Mouse (Mus musculus) limb, embryonic 13.5 days (tissue): Measurements from ENCODE around the gene Tcte2. TPM values are rescaled to one million over a fixed set of nuclear protein-coding genes. Genes with fewer than 3 reads are reported as not detected.
"Not testable (repeated sequence)": the region's sequence is repeated elsewhere in the genome, so short reads cannot be mapped to it uniquely, and the experiment has no call there.

Experiments used
- ATAC-seq: fragments of 200-750 bp; cut with Nextera tagmentation; 2 replicates; pipeline ENCODE4 v1.8.0; 2017; ENCODE audit warnings: low read depth, moderate number of reproducible peaks, moderate TSS enrichment; ENCODE audit not compliant: low FRiP score
- H3K27ac ChIP-seq: fragments of 300-500 bp; sonication (generic); 2 replicates; pipeline ENCODE4 v1.5.1; 2015; ENCODE audit warnings: inconsistent platforms, mild to moderate bottlenecking, moderate library complexity
- H3K27me3 ChIP-seq: fragments of 300-500 bp; sonication (generic); 2 replicates; pipeline ENCODE4 v1.6.1; 2015; ENCODE audit warnings: mild to moderate bottlenecking, inconsistent platforms
- H3K36me3 ChIP-seq: fragments of 300-500 bp; sonication (generic); 2 replicates; pipeline ENCODE4 v1.6.1; 2015; ENCODE audit warnings: inconsistent platforms, mild to moderate bottlenecking, moderate library complexity
- H3K4me1 ChIP-seq: fragments of 300-500 bp; sonication (generic); 2 replicates; pipeline ENCODE4 v1.6.1; 2015; ENCODE audit warnings: inconsistent platforms
- H3K4me2 ChIP-seq: fragments of 300-500 bp; sonication (generic); replicated peaks from 2 replicates; pipeline ENCODE4 v1.6.1; 2015; ENCODE audit warnings: inconsistent platforms, mild to moderate bottlenecking, moderate library complexity
- H3K4me3 ChIP-seq: fragments of 300-500 bp; sonication (generic); 2 replicates; pipeline ENCODE4 v1.5.1; 2015; ENCODE audit warnings: moderate library complexity, mild to moderate bottlenecking, inconsistent platforms
- H3K9ac ChIP-seq: fragments of 300-500 bp; sonication (generic); 2 replicates; pipeline ENCODE4 v1.6.1; 2015; ENCODE audit warnings: mild to moderate bottlenecking, inconsistent platforms
- H3K9me3 ChIP-seq: fragments of 300-500 bp; sonication (generic); 2 replicates; pipeline ENCODE4 v1.6.1; 2016; ENCODE audit warnings: inconsistent platforms
- WGBS: fragments of 180-500 bp; shearing (Covaris S2); methylation state at CpG from one replicate; pipeline ENCODE4 v1.1.7; 2015; 5-methylcytosine and 5-hydroxymethylcytosine counted together
- polyA plus RNA-seq: library from polyadenylated mRNA; unstranded; fragments of >200 nt; fragmentation: Nextera tagmentation; extraction: Ambion mirVana; gene quantifications from 2 replicates; pipeline ENCODE4 v1.2.1, GENCODE M21; 2015

Tcte2 gene
- polyA plus RNA-seq, result 5.4 and 5.6 TPM in 2 replicates

DNA sequence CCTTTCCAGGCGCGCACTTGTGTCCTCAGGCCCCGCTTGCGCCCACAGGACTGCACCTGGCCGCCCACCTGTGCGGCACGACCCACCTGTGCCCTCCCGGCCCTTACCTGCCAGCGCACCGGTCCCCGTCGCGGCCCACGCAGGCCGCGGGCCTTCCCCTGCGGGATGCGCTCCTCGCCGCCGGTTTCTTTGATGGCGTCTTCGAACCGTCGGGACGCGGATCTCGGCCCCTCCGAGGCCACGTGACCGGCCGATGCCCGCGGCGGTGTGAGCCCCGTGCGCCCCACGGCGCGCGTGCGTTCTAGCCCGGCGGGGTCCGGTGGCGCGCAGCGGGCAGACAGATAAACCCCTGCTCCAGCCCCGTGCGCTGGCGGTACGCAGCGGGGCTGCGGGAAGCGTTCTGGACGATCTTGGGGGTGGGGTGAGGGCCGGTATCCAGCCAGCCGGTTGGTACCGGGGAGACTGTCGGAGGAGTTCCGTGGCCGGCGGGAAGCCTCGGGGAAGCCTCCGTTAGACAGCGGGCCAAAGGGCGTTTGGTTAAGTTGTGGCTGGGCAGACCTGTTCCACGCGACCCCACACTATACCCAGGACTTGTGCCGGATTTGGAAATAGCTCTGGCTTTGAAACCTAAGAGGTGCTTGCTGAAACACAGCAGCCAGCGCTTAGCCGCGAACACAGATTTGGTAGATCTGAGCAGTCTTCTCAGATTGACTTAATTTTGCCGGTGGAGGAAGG lies at the start of gene Tcte2:
Gene Tcte2 (minus strand): TSS at position 647 of the 735 bp plus-strand sequence.
- Histone ChIP-seq H3K9ac (peak within 1 kb of the TSS; percentile 83), H3K27me3 (no peaks in the 10 kb centered on the region)

GRCm38 (mm10) chr17:13806016-13806415 lies 44.4 kb upstream of the Tcte2 start:
- Histone ChIP-seq H3K4me1 (peaks cover 3% of the 10 kb centered on the region; the same call in 1 of the 2 replicates), H3K36me3 (peaks cover 27% of the 10 kb centered on the region), H3K4me3 (no peak overlapping the region), H3K9ac (no peak overlapping the region), H3K9me3 (no peaks in the 10 kb centered on the region), H3K4me2 (no peak overlapping the region), H3K27ac (no peak overlapping the region), H3K27me3 (no peaks in the 10 kb centered on the region)
- 88% methylated on average over 1 of the region's 1 CpGs for WGBS
- no peak for ATAC-seq

More for the DNA sequence above, at the start of gene Tcte2:
- H3K9me3 ChIP-seq, result no peaks in the 10 kb centered on the region
- H3K4me3 ChIP-seq, result peak within 1 kb of the TSS; percentile 89
- H3K4me2 ChIP-seq, result peak within 1 kb of the TSS; percentile 100
- ATAC-seq, result peak; percentile 6; the same call in 1 of the 2 replicates
- no peaks in the 10 kb centered on the region for H3K36me3 ChIP-seq
- H3K27ac ChIP-seq, result 0 out of 2 replicates have a peak within 1 kb of the TSS, but pooled peaks have one; percentile 48
- under 1% methylated on average over 73 of the region's 74 CpGs for WGBS
- H3K4me1 ChIP-seq, result peaks cover 4% of the 10 kb centered on the region

GRCm38 (mm10) chr17:13802836-13803408 lies 41.3 kb upstream of the Tcte2 start:
- Histone ChIP-seq H3K9me3 (no peaks in the 10 kb centered on the region), H3K9ac (no peak overlapping the region), H3K27ac (no peak overlapping the region), H3K4me1 (peaks cover 7% of the 10 kb centered on the region), H3K4me2 (no peak overlapping the region), H3K36me3 (peaks cover 17% of the 10 kb centered on the region), H3K4me3 (no peak overlapping the region), H3K27me3 (no peaks in the 10 kb centered on the region)
- 77% methylated on average over 2 of the region's 2 CpGs for WGBS
- ATAC-seq, result no peak

- Histone ChIP-seq H3K4me1 (peaks cover 6% of the 10 kb centered on the region), H3K4me3 (no peak overlapping the region), H3K9me3 (no peaks in the 10 kb centered on the region), H3K9ac (no peak overlapping the region), H3K4me2 (no peak overlapping the region), H3K27ac (no peak overlapping the region), H3K27me3 (no peaks in the 10 kb centered on the region), H3K36me3 (no peaks in the 10 kb centered on the region)
- ATAC-seq, result no peak
- 80% methylated on average over 1 of the region's 1 CpGs for WGBS
Observed at GRCm38 (mm10) chr17:13797691-13798090, 36.1 kb upstream of the Tcte2 start.

DNA sequence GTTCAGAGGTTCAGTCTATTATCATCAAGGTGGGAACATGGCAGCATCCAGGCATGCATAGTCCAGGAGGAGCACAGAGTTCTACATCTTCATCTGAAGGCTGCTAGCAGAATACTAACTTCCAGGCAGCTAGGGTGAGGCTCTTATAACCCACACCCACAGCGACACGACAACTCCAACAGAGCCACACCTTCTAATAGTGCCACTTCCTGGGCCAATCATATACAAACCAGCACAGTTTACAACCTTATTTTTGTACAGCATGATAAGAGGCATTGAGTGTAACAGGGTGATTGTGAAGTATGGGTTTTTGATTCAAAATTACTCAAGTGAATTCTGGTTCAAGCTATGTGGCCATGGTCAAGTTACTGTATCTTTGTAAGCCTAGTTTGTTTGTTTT lies 28.4 kb upstream of the Tcte2 start:
- not testable (repeated sequence) for H3K9ac ChIP-seq, H3K27ac ChIP-seq, ATAC-seq, H3K4me3 ChIP-seq, H3K9me3 ChIP-seq, H3K4me1 ChIP-seq, H3K4me2 ChIP-seq, H3K27me3 ChIP-seq, H3K36me3 ChIP-seq
- WGBS, result 88% methylated on average over 2 of the region's 2 CpGs

DNA sequence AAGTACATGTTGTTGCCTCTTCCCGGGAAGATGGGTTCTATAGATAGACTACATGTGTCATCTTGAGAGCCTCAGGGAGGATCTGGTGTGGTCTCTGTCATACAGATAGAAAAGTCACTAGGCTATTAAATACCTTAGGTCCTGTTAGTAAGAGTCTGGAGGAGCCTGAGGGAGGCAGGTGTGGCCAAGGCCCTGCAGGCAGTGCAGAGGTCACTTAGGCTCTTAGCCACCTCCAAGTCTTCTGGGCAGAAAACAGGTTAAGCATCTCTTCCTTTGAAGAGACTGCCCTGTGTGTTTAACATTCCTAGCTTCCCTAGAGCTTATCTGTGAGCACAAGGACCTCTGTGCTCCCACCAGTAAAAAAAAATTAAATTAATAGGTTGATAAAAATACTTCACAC lies 21.8 kb upstream of the Tcte2 start:
- Histone ChIP-seq H3K9me3 (peaks cover 4% of the 10 kb centered on the region), H3K4me3 (no peak overlapping the region), H3K9ac (no peak overlapping the region), H3K4me1 (no peaks in the 10 kb centered on the region), H3K36me3 (no peaks in the 10 kb centered on the region), H3K4me2 (no peak overlapping the region), H3K27me3 (no peaks in the 10 kb centered on the region), H3K27ac (no peak overlapping the region)
- WGBS, result 68% methylated on average over 1 of the region's 1 CpGs
- ATAC-seq, result no peak

DNA sequence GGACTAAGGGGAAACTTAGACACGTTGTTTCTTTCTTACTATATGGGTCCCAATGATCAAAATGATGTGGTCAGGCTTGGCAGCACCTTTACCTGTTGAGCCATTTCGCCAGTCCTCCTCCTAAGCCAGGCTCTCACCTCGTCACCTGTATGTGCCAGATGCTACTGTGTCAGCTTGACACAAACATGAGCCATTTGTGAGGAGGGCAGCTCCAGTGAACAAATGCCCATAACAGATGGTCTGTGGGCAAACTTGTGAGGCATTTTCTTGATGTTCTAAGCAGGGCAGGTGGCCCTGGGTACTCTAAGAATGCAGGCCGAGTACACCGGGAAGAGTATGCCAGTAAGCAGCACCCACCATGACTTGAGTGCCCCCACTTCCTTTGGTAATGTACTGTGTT lies 20.3 kb upstream of the Tcte2 start:
- H3K9me3 ChIP-seq, result peaks cover 6% of the 10 kb centered on the region
- H3K36me3 ChIP-seq, result no peaks in the 10 kb centered on the region
- WGBS, result 92% methylated on average over 5 of the region's 5 CpGs
- H3K9ac ChIP-seq, result no peak overlapping the region
- H3K4me2 ChIP-seq, result no peak overlapping the region
- no peak overlapping the region for H3K27ac ChIP-seq
- ATAC-seq, result no peak
- H3K4me3 ChIP-seq, result no peak overlapping the region
- no peaks in the 10 kb centered on the region for H3K27me3 ChIP-seq
- no peaks in the 10 kb centered on the region for H3K4me1 ChIP-seq

- Histone ChIP-seq H3K4me2 (no peak overlapping the region), H3K36me3 (no peaks in the 10 kb centered on the region), H3K27ac (no peak overlapping the region), H3K9me3 (peaks cover 6% of the 10 kb centered on the region), H3K27me3 (no peaks in the 10 kb centered on the region), H3K4me3 (no peak overlapping the region), H3K9ac (no peak overlapping the region), H3K4me1 (no peaks in the 10 kb centered on the region)
- 68% methylated on average over 1 of the region's 1 CpGs for WGBS
- no peak for ATAC-seq
Observed at GRCm38 (mm10) chr17:13778865-13779264, 17.2 kb upstream of the Tcte2 start.

GRCm38 (mm10) chr17:13777676-13778075 lies 16.1 kb upstream of the Tcte2 start:
- Histone ChIP-seq H3K4me1 (no peaks in the 10 kb centered on the region), H3K9ac (no peak overlapping the region), H3K27me3 (no peaks in the 10 kb centered on the region), H3K4me2 (no peak overlapping the region), H3K27ac (no peak overlapping the region), H3K36me3 (no peaks in the 10 kb centered on the region), H3K4me3 (no peak overlapping the region), H3K9me3 (peaks cover 6% of the 10 kb centered on the region)
- 83% methylated on average over 2 of the region's 2 CpGs for WGBS
- ATAC-seq, result no peak

GRCm38 (mm10) chr17:13769256-13769655 lies 7.6 kb upstream of the Tcte2 start:
- no peaks in the 10 kb centered on the region for H3K4me1 ChIP-seq

DNA sequence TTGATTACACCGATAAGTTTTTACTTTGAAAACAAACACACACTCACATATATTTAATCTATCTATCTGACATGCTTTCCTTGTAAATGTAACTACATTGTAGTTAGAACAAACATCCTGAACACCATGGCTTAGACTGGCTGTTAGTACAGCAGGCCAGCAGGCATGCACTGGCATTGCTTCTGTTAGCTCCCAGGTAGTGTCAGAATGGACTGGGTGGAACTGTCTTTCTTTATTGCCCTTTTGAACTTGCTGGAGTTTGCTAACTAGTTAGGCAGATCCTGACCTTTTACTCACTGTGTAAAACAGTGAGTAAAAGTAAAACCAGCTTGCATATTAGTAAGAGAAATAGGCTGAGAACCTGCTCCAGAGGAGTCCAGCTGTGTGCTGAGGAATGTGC lies 6.9 kb upstream of the Tcte2 start:
- Histone ChIP-seq H3K27ac (no peak overlapping the region), H3K4me3 (no peak overlapping the region), H3K9ac (no peak overlapping the region), H3K4me1 (no peaks in the 10 kb centered on the region), H3K9me3 (0 out of 2 replicates have a peak, but pooled peaks cover 3% of the 10 kb centered on the region), H3K4me2 (no peak overlapping the region), H3K36me3 (no peaks in the 10 kb centered on the region), H3K27me3 (no peaks in the 10 kb centered on the region)
- WGBS, result 96% methylated on average over 1 of the region's 1 CpGs
- no peak for ATAC-seq

More at GRCm38 (mm10) chr17:13769256-13769655, 7.6 kb upstream of the Tcte2 start:
- no peak overlapping the region for H3K9ac ChIP-seq
- H3K9me3 ChIP-seq, result 0 out of 2 replicates have a peak, but pooled peaks cover 3% of the 10 kb centered on the region
- no peak overlapping the region for H3K4me3 ChIP-seq
- no peaks in the 10 kb centered on the region for H3K27me3 ChIP-seq
- no peak overlapping the region for H3K27ac ChIP-seq
- H3K4me2 ChIP-seq, result no peak overlapping the region
- no peaks in the 10 kb centered on the region for H3K36me3 ChIP-seq
- ATAC-seq, result no peak
- 95% methylated on average over 3 of the region's 3 CpGs for WGBS

DNA sequence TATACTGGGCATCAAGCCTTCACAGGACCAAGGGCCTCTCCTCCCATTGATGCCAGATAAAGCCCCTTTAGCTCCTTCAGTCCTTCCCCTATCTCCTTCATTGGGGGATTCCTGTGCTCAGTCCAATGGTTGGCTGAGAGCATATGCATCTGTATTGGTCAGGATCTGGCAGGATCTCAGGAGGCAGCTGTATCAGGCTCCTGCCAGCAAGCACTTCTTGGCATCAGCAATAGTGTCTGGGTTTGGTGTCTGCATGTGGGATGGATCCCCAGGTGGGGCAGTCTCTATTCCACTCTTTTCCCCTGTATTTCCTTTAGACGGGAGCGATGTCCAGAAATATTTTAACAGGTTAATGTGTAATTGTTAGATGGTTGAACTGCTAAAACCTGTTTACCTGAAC lies 3.3 kb upstream of the Tcte2 start:
- not testable (repeated sequence) for H3K27me3 ChIP-seq, H3K9ac ChIP-seq, H3K9me3 ChIP-seq, H3K4me1 ChIP-seq, H3K4me2 ChIP-seq, H3K36me3 ChIP-seq, H3K27ac ChIP-seq, H3K4me3 ChIP-seq, ATAC-seq
- 82% methylated on average over 2 of the region's 2 CpGs for WGBS
